Mouse (Mus musculus) MEL (cell line): ENCODE data around the gene Ifna15.

ENCODE experiments used
- CTCF ChIP-seq, 3 experiments: IDR thresholded peaks in 2 of 3; conservative IDR thresholded peaks in 1 of 3; 2 replicates each; pipeline ENCODE4 v1.5.1; 2011 to 2012; ENCODE audit warnings: low read length in 3 of 3, low read depth in 2 of 3, mild to moderate bottlenecking in 2 of 3, improper control_type of control experiment in 1 of 3, inconsistent platforms in 1 of 3, mixed read lengths in 1 of 3, moderate library complexity in 1 of 3; ENCODE audit not compliant: control insufficient read depth in 1 of 3, insufficient read depth in 1 of 3, poor library complexity in 1 of 3, severe bottlenecking in 1 of 3
- EP300 ChIP-seq, 2 experiments: IDR thresholded peaks; 2 replicates each; pipeline ENCODE4 v1.6.1; 2011; ENCODE audit warnings: improper control_type of control experiment in 2 of 2, low read length in 2 of 2, low read depth in 1 of 2, mild to moderate bottlenecking in 1 of 2
- SIN3A ChIP-seq: IDR thresholded peaks from 2 replicates; pipeline ENCODE4 v1.6.1; 2012; ENCODE audit warnings: low read length, improper control_type of control experiment, inconsistent platforms
- TAL1 ChIP-seq: IDR thresholded peaks from 2 replicates; pipeline ENCODE4 v1.6.1; 2012; ENCODE audit warnings: mild to moderate bottlenecking, inconsistent platforms, low read length, moderate library complexity, mixed read lengths

GRCm38 (mm10) chr4:88515711-88516211 is 42.3 kb downstream of the Ifna15 start:
- no peak for TF ChIP-seq TAL1
- TF ChIP-seq SIN3A: no peak
- TF ChIP-seq EP300 (IDR thresholded peaks at IDR 0.05; ENCODE audit: low read depth in 1 of 2, low read length in 2 of 2): peak in 1 of 2 experiments; percentile 2; a peak in 1 of 4 replicates
- no peak for TF ChIP-seq CTCF (IDR thresholded peaks at IDR 0.05 in 2 of 3, conservative IDR thresholded peaks at IDR 0.05 in 1 of 3; ENCODE audit: control insufficient read depth in 1 of 3, insufficient read depth in 1 of 3, low read depth in 2 of 3, low read length in 3 of 3, poor library complexity in 1 of 3, severe bottlenecking in 1 of 3)
